Mouse (Mus musculus) CH12.LX (cell line): ENCODE measurements around the gene Tufm. TPM values are rescaled to one million over a fixed set of nuclear protein-coding genes. Genes with fewer than 3 reads are reported as not detected.

Source experiments
- DNase-seq: peaks from one replicate; pipeline ENCODE4 v3.0.0-alpha.2; 2013; ENCODE audit errors: extremely low read depth
- H3K27ac ChIP-seq: 2 replicates; pipeline ENCODE4 v1.5.1; 2012; ENCODE audit warnings: low read depth, mild to moderate bottlenecking, control low read depth, moderate library complexity; ENCODE audit not compliant: insufficient read depth
- H3K27me3 ChIP-seq: replicated peaks from 2 replicates; pipeline ENCODE3; 2012; ENCODE audit warnings: inconsistent platforms
- H3K36me3 ChIP-seq, 2 experiments: replicated peaks in 1 of 2; 2 replicates each; pipeline versions ENCODE3 to v1.6.1; 2012; ENCODE audit warnings: inconsistent platforms in 1 of 2, low read length in 1 of 2, mild to moderate bottlenecking in 1 of 2, mixed read lengths in 1 of 2, moderate library complexity in 1 of 2; ENCODE audit not compliant: control insufficient read depth in 1 of 2, insufficient read depth in 1 of 2
- H3K4me1 ChIP-seq, 2 experiments: 2 replicates each; pipeline ENCODE4 v1.6.1; 2012; ENCODE audit warnings: inconsistent platforms in 1 of 2, moderate library complexity in 1 of 2; ENCODE audit not compliant: insufficient read depth in 2 of 2, control insufficient read depth in 1 of 2
- H3K4me2 ChIP-seq: 2 replicates; pipeline ENCODE4 v1.6.1; 2012; ENCODE audit warnings: low read depth, mild to moderate bottlenecking, control low read depth; ENCODE audit not compliant: poor library complexity, insufficient read depth, severe bottlenecking
- H3K4me3 ChIP-seq, 3 experiments: fragments of 150-350 bp in 1 of 3; sonication (generic) in 1 of 3; replicated peaks in 1 of 3; 2 replicates each; pipeline versions ENCODE3 to v1.5.1; 2011 to 2012; ENCODE audit warnings: low read depth in 2 of 3, low read length in 2 of 3, mild to moderate bottlenecking in 2 of 3, moderate library complexity in 2 of 3, control low read depth in 1 of 3, improper control_type of control experiment in 1 of 3, inconsistent platforms in 1 of 3, mixed read lengths in 1 of 3; ENCODE audit not compliant: poor library complexity in 1 of 3
- H3K79me2 ChIP-seq: replicated peaks from 2 replicates; pipeline ENCODE4 v1.6.1; 2012; ENCODE audit warnings: mild to moderate bottlenecking, moderate library complexity; ENCODE audit not compliant: control insufficient read depth, poor library complexity, insufficient read depth, severe bottlenecking; ENCODE audit errors: extremely low read depth
- H3K9ac ChIP-seq: 2 replicates; pipeline ENCODE4 v1.6.1; 2012; ENCODE audit warnings: low read depth, mild to moderate bottlenecking, control low read depth, moderate library complexity; ENCODE audit not compliant: insufficient read depth
- H3K9me3 ChIP-seq: replicated peaks from 2 replicates; pipeline ENCODE3; 2012; ENCODE audit warnings: low read length, inconsistent platforms, mixed read lengths
- CHD1 ChIP-seq: IDR thresholded peaks from 2 replicates; pipeline ENCODE4 v1.6.1; 2012; ENCODE audit warnings: low read depth, low read length, improper control_type of control experiment, inconsistent platforms
- CTCF ChIP-seq, 2 experiments: IDR thresholded peaks in 1 of 2; conservative IDR thresholded peaks in 1 of 2; 2 replicates each; pipeline ENCODE4 v1.5.1; 2011 to 2012; ENCODE audit warnings: low read depth in 2 of 2, low read length in 2 of 2, improper control_type of control experiment in 1 of 2, inconsistent platforms in 1 of 2, mild to moderate bottlenecking in 1 of 2, moderate library complexity in 1 of 2
- E2F4 ChIP-seq: IDR thresholded peaks from 2 replicates; pipeline ENCODE4 v1.6.1; 2011; ENCODE audit warnings: low read depth, low read length, improper control_type of control experiment; ENCODE audit not compliant: insufficient replicate concordance
- ELF1 ChIP-seq: IDR thresholded peaks from 2 replicates; pipeline ENCODE4 v1.6.1; 2014; ENCODE audit warnings: low read depth, mild to moderate bottlenecking, inconsistent platforms, low read length, improper control_type of control experiment
- EP300 ChIP-seq: IDR thresholded peaks from 2 replicates; pipeline ENCODE4 v1.6.1; 2011; ENCODE audit warnings: low read length, improper control_type of control experiment
- ETS1 ChIP-seq: conservative IDR thresholded peaks from 2 replicates; pipeline ENCODE4 v1.6.1; 2012; ENCODE audit warnings: low read depth, mild to moderate bottlenecking, inconsistent platforms, low read length, improper control_type of control experiment, moderate library complexity
- HCFC1 ChIP-seq: IDR thresholded peaks from 2 replicates; pipeline ENCODE4 v1.6.1; 2012; ENCODE audit warnings: low read depth, mild to moderate bottlenecking, inconsistent platforms, low read length, improper control_type of control experiment
- IRF4 ChIP-seq: IDR thresholded peaks from 2 replicates; pipeline ENCODE4 v1.6.1; 2014; ENCODE audit warnings: low read depth, mild to moderate bottlenecking, inconsistent platforms, low read length, improper control_type of control experiment
- JUND ChIP-seq: conservative IDR thresholded peaks from 2 replicates; pipeline ENCODE4 v1.6.1; 2011; ENCODE audit warnings: low read depth, low read length, improper control_type of control experiment
- KAT2A ChIP-seq: IDR thresholded peaks from 2 replicates; pipeline ENCODE4 v1.6.1; 2012; ENCODE audit warnings: low read length, improper control_type of control experiment, inconsistent platforms; ENCODE audit not compliant: insufficient replicate concordance
- MAX ChIP-seq: IDR thresholded peaks from 2 replicates; pipeline ENCODE4 v1.6.1; 2011; ENCODE audit warnings: low read length, improper control_type of control experiment
- MYC ChIP-seq: IDR thresholded peaks from 2 replicates; pipeline ENCODE4 v1.6.1; 2011; ENCODE audit warnings: low read depth, mild to moderate bottlenecking, improper control_type of control experiment, low read length
- NELFE ChIP-seq: IDR thresholded peaks from 2 replicates; pipeline ENCODE4 v1.6.1; 2011; ENCODE audit warnings: low read depth, low read length, improper control_type of control experiment
- NRF1 ChIP-seq: IDR thresholded peaks from 2 replicates; pipeline ENCODE4 v1.6.1; 2014; ENCODE audit warnings: low read depth, mild to moderate bottlenecking, inconsistent platforms, low read length, improper control_type of control experiment, moderate library complexity
- PAX5 ChIP-seq: IDR thresholded peaks from 2 replicates; pipeline ENCODE4 v1.6.1; 2012; ENCODE audit warnings: low read length, inconsistent platforms, mixed read lengths
- POLR2A ChIP-seq: IDR thresholded peaks from 2 replicates; pipeline ENCODE4 v1.6.1; 2011; ENCODE audit warnings: low read depth, mild to moderate bottlenecking, improper control_type of control experiment, low read length
- POLR2AphosphoS2 ChIP-seq: IDR thresholded peaks from 2 replicates; pipeline ENCODE4 v1.6.1; 2011; ENCODE audit warnings: low read depth, low read length, improper control_type of control experiment
- RAD21 ChIP-seq: IDR thresholded peaks from 2 replicates; pipeline ENCODE4 v1.6.1; 2011; ENCODE audit warnings: low read depth, mild to moderate bottlenecking, low read length, improper control_type of control experiment, moderate library complexity
- SIN3A ChIP-seq: IDR thresholded peaks from 2 replicates; pipeline ENCODE4 v1.6.1; 2012; ENCODE audit warnings: low read length, improper control_type of control experiment, inconsistent platforms
- TCF12 ChIP-seq: IDR thresholded peaks from 2 replicates; pipeline ENCODE4 v1.6.1; 2014; ENCODE audit warnings: low read depth, mild to moderate bottlenecking, inconsistent platforms, low read length, improper control_type of control experiment
- UBTF ChIP-seq: IDR thresholded peaks from 2 replicates; pipeline ENCODE4 v1.6.1; 2012; ENCODE audit warnings: low read depth, mild to moderate bottlenecking, inconsistent platforms, low read length, improper control_type of control experiment, moderate library complexity
- USF1 ChIP-seq: IDR thresholded peaks from 2 replicates; pipeline ENCODE4 v1.6.1; 2014; ENCODE audit warnings: low read depth, mild to moderate bottlenecking, inconsistent platforms, low read length, improper control_type of control experiment
- USF2 ChIP-seq: conservative IDR thresholded peaks from 2 replicates; pipeline ENCODE4 v1.6.1; 2011; ENCODE audit warnings: low read depth, low read length, improper control_type of control experiment
- ZC3H11A ChIP-seq: IDR thresholded peaks from 2 replicates; pipeline ENCODE4 v1.6.1; 2012; ENCODE audit warnings: low read depth, mild to moderate bottlenecking, inconsistent platforms, low read length, improper control_type of control experiment
- ZKSCAN1 ChIP-seq: IDR thresholded peaks from 2 replicates; pipeline ENCODE4 v1.6.1; 2012; ENCODE audit warnings: low read depth, inconsistent platforms, low read length, improper control_type of control experiment, borderline replicate concordance
- ZMIZ1 ChIP-seq: IDR thresholded peaks from 2 replicates; pipeline ENCODE4 v1.6.1; 2012; ENCODE audit warnings: low read depth, mild to moderate bottlenecking, inconsistent platforms, low read length, improper control_type of control experiment
- ZNF384 ChIP-seq: IDR thresholded peaks from 2 replicates; pipeline ENCODE4 v1.6.1; 2012; ENCODE audit warnings: low read depth, low read length, improper control_type of control experiment, inconsistent platforms
- dilution Hi-C: fragments of 300-500 bp; cut with MboI; formaldehyde crosslinking; loops from 2 replicates; pipeline ENCODE4 v1.14.3; 2020; ENCODE audit warnings: low sequenced_read_pairs; ENCODE audit not compliant: extremely low pct_unique_long_range_greater_than_20kb, extremely low pct_ligation_motif_present
- in situ Hi-C: fragments of 300-500 bp; cut with MboI; formaldehyde crosslinking; loops from 3 replicates; pipeline ENCODE4 v1.14.3; 2019; ENCODE audit warnings: low sequenced_read_pairs, low pct_ligation_motif_present, low pct_unique_long_range_greater_than_20kb, mixed read lengths
- polyA plus RNA-seq: library from polyadenylated mRNA; unstranded; fragments of >175 nt; gene quantifications from 2 replicates; pipeline ENCODE4 v1.2.1, GENCODE M21; 2012; ENCODE audit warnings: low read depth; ENCODE audit not compliant: insufficient read length
- total RNA-seq, 2 experiments: library from RNA; depleted of rRNA; stranded (reverse); fragments of 300-350 nt in 1 of 2; fragments of >200 nt in 1 of 2; gene quantifications; 2 replicates each; pipeline ENCODE4 v1.2.3; 2012 to 2014

Gene Tufm
- total and polyA plus RNA-seq, 3 experiments: 115 to 219 (median 156) TPM

- Histone ChIP-seq H3K4me3 (no peak overlapping the region), H3K4me1 (peaks cover 5 to 62% of the 10 kb centered on the region in 2 experiments), H3K79me2 (peaks cover 22% of the 10 kb centered on the region), H3K9me3 (no peaks in the 10 kb centered on the region), H3K4me2 (no peak overlapping the region), H3K27me3 (no peaks in the 10 kb centered on the region), H3K9ac (no peak overlapping the region), H3K36me3 (peaks cover 89 to 96% of the 10 kb centered on the region in 2 experiments), H3K27ac (no peak overlapping the region)
- dilution Hi-C loops (no loop called here), in situ Hi-C loops (no loop called here)
- TF ChIP-seq JUND: no peak
- no peak for TF ChIP-seq IRF4
- no peak for TF ChIP-seq POLR2AphosphoS2
- no peak for TF ChIP-seq PAX5
- TF ChIP-seq CHD1: no peak
- TF ChIP-seq ZNF384: no peak
- TF ChIP-seq ZMIZ1: no peak
- no peak for TF ChIP-seq E2F4
- no peak for TF ChIP-seq ZKSCAN1
- no peak for TF ChIP-seq USF2
- TF ChIP-seq NELFE: no peak
- no peak for TF ChIP-seq ELF1
- TF ChIP-seq MYC: no peak
- TF ChIP-seq SIN3A: no peak
- no peak for TF ChIP-seq NRF1
- TF ChIP-seq ETS1: no peak
- no peak for TF ChIP-seq HCFC1
- no peak for TF ChIP-seq EP300
- no peak for TF ChIP-seq UBTF
- DNase-seq: no peak
Observed at GRCm38 (mm10) chr7:126494120-126494519, 7.0 kb downstream of the Tufm start.

DNA sequence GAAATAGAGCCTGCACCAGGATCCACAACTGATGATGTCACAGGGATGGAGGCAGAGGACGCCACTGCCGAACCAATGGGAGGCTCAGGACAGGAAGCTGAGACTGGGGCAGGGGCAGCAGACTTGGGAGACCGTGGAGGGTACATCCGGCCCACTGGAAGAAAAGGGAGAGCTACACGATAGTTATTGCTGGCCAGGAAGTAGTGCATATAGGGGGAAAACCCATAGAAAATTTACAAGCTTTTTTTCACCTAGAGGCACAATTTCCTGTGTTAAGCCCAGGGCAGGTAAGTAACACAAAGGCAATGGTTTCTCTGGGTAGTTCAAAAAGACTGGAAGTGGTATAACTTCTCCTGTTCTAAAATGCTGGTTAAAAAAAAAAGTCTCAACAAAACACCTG lies 9.3 kb downstream of the Tufm start:
- in situ Hi-C loops (no loop called here), dilution Hi-C loops (no loop called here)
- H3K27me3 ChIP-seq: no peaks in the 10 kb centered on the region
- H3K36me3 ChIP-seq: peaks cover 87 to 97% of the 10 kb centered on the region in 2 experiments
- TF ChIP-seq CTCF (conservative IDR thresholded peaks at IDR 0.05 in 1 of 2, IDR thresholded peaks at IDR 0.05 in 1 of 2; ENCODE audit: low read depth in 2 of 2, low read length in 2 of 2) (no peak), POLR2A (no peak), PAX5 (no peak), NRF1 (no peak), RAD21 (no peak), ZC3H11A (no peak), TCF12 (no peak), MAX (no peak), IRF4 (no peak), USF2 (no peak), USF1 (no peak), KAT2A (no peak)
- no peak for DNase-seq
- no peak overlapping the region for H3K4me3 ChIP-seq
- no peaks in the 10 kb centered on the region for H3K9me3 ChIP-seq
- no peak overlapping the region for H3K27ac ChIP-seq
- no peak overlapping the region for H3K4me2 ChIP-seq
- H3K9ac ChIP-seq: no peak overlapping the region
- peaks cover 13 to 76% of the 10 kb centered on the region in 2 experiments for H3K4me1 ChIP-seq
- H3K79me2 ChIP-seq: peaks cover 42% of the 10 kb centered on the region
